Mouse (Mus musculus) spleen, adult 2 months (tissue): ENCODE results near the gene C730034F03Rik. TPM values are rescaled to one million over a fixed set of nuclear protein-coding genes. Genes with fewer than 3 reads are reported as not detected.
A peak's percentile ranks its signal among the peaks of the same experiment; 100 is the strongest.
"Not testable (repeated sequence)": the region's sequence is repeated elsewhere in the genome, so short reads cannot be mapped to it uniquely, and the experiment has no call there.

Experiments used
- DNase-seq, 2 experiments: peaks; one replicate each; pipeline versions ENCODE4 v3.0.0 to v3.0.0-alpha.2; 2012 to 2021; ENCODE audit warnings: low spot score in 2 of 2, low read depth in 1 of 2
- H3K27ac ChIP-seq: fragments of 200-500 bp; 2 replicates; pipeline ENCODE4 v1.5.1; 2012; ENCODE audit warnings: low read length, inconsistent platforms; ENCODE audit not compliant: insufficient read depth
- H3K27me3 ChIP-seq: fragments of 200-500 bp; 2 replicates; pipeline ENCODE4 v1.6.1; 2012; ENCODE audit warnings: mild to moderate bottlenecking, moderate library complexity, low read length, inconsistent platforms; ENCODE audit not compliant: control insufficient read depth, insufficient read depth
- H3K36me3 ChIP-seq: fragments of 200-500 bp; 2 replicates; pipeline ENCODE4 v1.6.1; 2012; ENCODE audit warnings: mild to moderate bottlenecking, low read length, inconsistent platforms; ENCODE audit not compliant: control insufficient read depth, insufficient read depth
- H3K4me1 ChIP-seq: fragments of 200-500 bp; 2 replicates; pipeline ENCODE4 v1.6.1; 2011; ENCODE audit warnings: inconsistent platforms; ENCODE audit not compliant: control insufficient read depth, insufficient read depth, insufficient read length
- H3K4me3 ChIP-seq: fragments of 200-500 bp; 2 replicates; pipeline ENCODE4 v1.5.1; 2011; ENCODE audit warnings: mild to moderate bottlenecking, inconsistent platforms; ENCODE audit not compliant: insufficient read depth, insufficient read length; ENCODE audit errors: extremely low read depth
- CTCF ChIP-seq: fragments of 200-500 bp; IDR thresholded peaks from 2 replicates; pipeline ENCODE4 v1.5.1; 2011; ENCODE audit warnings: mild to moderate bottlenecking, inconsistent platforms; ENCODE audit not compliant: insufficient read depth, insufficient read length, insufficient replicate concordance; ENCODE audit errors: extremely low read depth
- POLR2A ChIP-seq: fragments of 200-500 bp; IDR thresholded peaks from 2 replicates; pipeline ENCODE4 v1.6.1; 2011; ENCODE audit warnings: low read depth, low read length, inconsistent platforms
- WGBS: fragments of 180-500 bp; shearing (Covaris S2); methylation state at CpG from one replicate; pipeline ENCODE4 v1.1.7; 2018; 5-methylcytosine and 5-hydroxymethylcytosine counted together
- polyA plus RNA-seq: library from polyadenylated mRNA; depleted of rRNA; stranded (reverse); fragments of >200 nt; gene quantifications from 2 replicates; pipeline ENCODE4 v1.2.3, GENCODE M21; 2012

Gene C730034F03Rik
- polyA plus RNA-seq, 1 experiment = 0.82 TPM

- Histone ChIP-seq H3K4me1 (peaks cover 5% of the 10 kb centered on the region), H3K27ac (no peak within 1 kb of the TSS), H3K36me3 (peaks cover 14% of the 10 kb centered on the region), H3K27me3 (no peaks in the 10 kb centered on the region), H3K4me3 (no peak within 1 kb of the TSS)
- 86% methylated on average over 6 of the region's 6 CpGs for WGBS
- DNase-seq = no peak
- TF ChIP-seq POLR2A = no peak
- TF ChIP-seq CTCF = no peak
Observed at GRCm38 (mm10) chr15:89425711-89426121, 3.7 kb upstream of the C730034F03Rik start, which contains the start of gene Cpt1b. Gene Cpt1b (minus strand): TSS chr15:89425863.

- DNase-seq = no peak
- 96% methylated on average over 10 of the region's 10 CpGs for WGBS
Observed at GRCm38 (mm10) chr15:89426716-89427115, 2.7 kb upstream of the C730034F03Rik start.

GRCm38 (mm10) chr15:89428136-89428790 is 1.1 kb upstream of the C730034F03Rik start:
- Histone ChIP-seq H3K4me1 (peaks cover 7% of the 10 kb centered on the region), H3K27me3 (no peaks in the 10 kb centered on the region), H3K4me3 (peak overlapping the region; percentile 94; the same call in 1 of the 2 replicates), H3K27ac (no peak overlapping the region), H3K36me3 (peaks cover 14% of the 10 kb centered on the region)
- DNase-seq = no peak
- WGBS = 95% methylated on average over 19 of the region's 19 CpGs
- TF ChIP-seq POLR2A = no peak
- TF ChIP-seq CTCF = no peak

More at GRCm38 (mm10) chr15:89426716-89427115, 2.7 kb upstream of the C730034F03Rik start:
- no peaks in the 10 kb centered on the region for H3K27me3 ChIP-seq
- H3K27ac ChIP-seq = no peak overlapping the region
- H3K4me1 ChIP-seq = peaks cover 7% of the 10 kb centered on the region
- H3K4me3 ChIP-seq = no peak overlapping the region
- peaks cover 14% of the 10 kb centered on the region for H3K36me3 ChIP-seq
- TF ChIP-seq CTCF (no peak), POLR2A (no peak)

GRCm38 (mm10) chr15:89428821-89429351 is 503 bp upstream of the C730034F03Rik start:
- H3K27ac ChIP-seq = 0 out of 2 replicates have a peak overlapping the region, but pooled peaks have one; percentile 20
- DNase-seq = no peak
- WGBS = 11% methylated on average over 22 of the region's 22 CpGs
- no peak for TF ChIP-seq POLR2A
- no peak for TF ChIP-seq CTCF
- H3K27me3 ChIP-seq = no peaks in the 10 kb centered on the region
- H3K4me1 ChIP-seq = peaks cover 7% of the 10 kb centered on the region
- peak overlapping the region; percentile 94 for H3K4me3 ChIP-seq
- H3K36me3 ChIP-seq = peaks cover 12% of the 10 kb centered on the region

GRCm38 (mm10) chr15:89430341-89430740 is 952 bp downstream of the C730034F03Rik start:
- Histone ChIP-seq H3K27me3 (no peaks in the 10 kb centered on the region), H3K4me3 (peak overlapping the region; percentile 94), H3K27ac (peak overlapping the region; percentile 100), H3K36me3 (peaks cover 12% of the 10 kb centered on the region), H3K4me1 (peaks cover 7% of the 10 kb centered on the region)
- TF ChIP-seq POLR2A (no peak), CTCF (no peak)
- DNase-seq = no peak
- 29% methylated on average over 6 of the region's 6 CpGs for WGBS

GRCm38 (mm10) chr15:89430771-89431170 is 1.4 kb downstream of the C730034F03Rik start:
- DNase-seq, H3K27ac ChIP-seq, H3K27me3 ChIP-seq, H3K4me3 ChIP-seq, H3K4me1 ChIP-seq: not testable (repeated sequence)
- 36% methylated on average over 9 of the region's 9 CpGs for WGBS
- H3K36me3 ChIP-seq = peaks cover 12% of the 10 kb centered on the region

GRCm38 (mm10) chr15:89431271-89431670 is 1.9 kb downstream of the C730034F03Rik start:
- Histone ChIP-seq H3K36me3 (peaks cover 9% of the 10 kb centered on the region), H3K4me1 (peaks cover 7% of the 10 kb centered on the region), H3K4me3 (no peak overlapping the region), H3K27me3 (no peaks in the 10 kb centered on the region), H3K27ac (no peak overlapping the region)
- no peak for DNase-seq
- no peak for TF ChIP-seq POLR2A
- no peak for TF ChIP-seq CTCF
- WGBS = 73% methylated on average over 3 of the region's 3 CpGs
